Mouse (Mus musculus): ENCODE results near the gene Mtch2. TPM values are rescaled to one million over a fixed set of nuclear protein-coding genes. Genes with fewer than 3 reads are reported as not detected.
A peak's percentile ranks its signal among the peaks of the same experiment; 100 is the strongest.
"Not testable (repeated sequence)": the region's sequence is repeated elsewhere in the genome, so short reads cannot be mapped to it uniquely, and the experiment has no call there.

Gene Mtch2
- total and polyA plus RNA-seq, 3 experiments, result 11.3 to 226 (median 142) TPM

- Histone ChIP-seq H3K36me3 (replicated peaks) (peaks cover 66% of the 10 kb centered on the region), H3K4me1 (ENCODE audit: insufficient read depth, low read depth, low read length) (peaks cover 50% of the 10 kb centered on the region), H3K9me3 (replicated peaks) (peaks cover 14% of the 10 kb centered on the region), H3K4me3 (ENCODE audit: low read depth, low read length) (peak overlapping the region; percentile 48; the same call in 1 of the 2 replicates), H3K27me3 (ENCODE audit: insufficient read depth, low read length) (peaks cover 7% of the 10 kb centered on the region; the same call in 1 of the 2 replicates)
- DNase-seq (ENCODE audit: low spot score) (no peak), ATAC-seq (ENCODE audit: extremely low read depth, insufficient number of reproducible peaks, low FRiP score, poor library complexity, severe bottlenecking) (peak; percentile 93)
- no peak for TF ChIP-seq CTCF (IDR thresholded peaks at IDR 0.05; ENCODE audit: low read depth, low read length)
- TF ChIP-seq TAL1 (conservative IDR thresholded peaks at IDR 0.05; ENCODE audit: low read depth, low read length), result peak; percentile 37; the same call in 1 of the 2 replicates
- no peak for TF ChIP-seq POLR2AphosphoS5 (IDR thresholded peaks at IDR 0.05; ENCODE audit: insufficient replicate concordance, low read depth, low read length)
- TF ChIP-seq GATA1 (IDR thresholded peaks at IDR 0.05; ENCODE audit: borderline replicate concordance, low read length), result no peak
- no peak for TF ChIP-seq GATA2 (IDR thresholded peaks at IDR 0.05; ENCODE audit: borderline replicate concordance, low read depth, low read length)
Observed at GRCm38 (mm10) chr2:90893673-90894298, 46.8 kb downstream of the Mtch2 start.

DNA sequence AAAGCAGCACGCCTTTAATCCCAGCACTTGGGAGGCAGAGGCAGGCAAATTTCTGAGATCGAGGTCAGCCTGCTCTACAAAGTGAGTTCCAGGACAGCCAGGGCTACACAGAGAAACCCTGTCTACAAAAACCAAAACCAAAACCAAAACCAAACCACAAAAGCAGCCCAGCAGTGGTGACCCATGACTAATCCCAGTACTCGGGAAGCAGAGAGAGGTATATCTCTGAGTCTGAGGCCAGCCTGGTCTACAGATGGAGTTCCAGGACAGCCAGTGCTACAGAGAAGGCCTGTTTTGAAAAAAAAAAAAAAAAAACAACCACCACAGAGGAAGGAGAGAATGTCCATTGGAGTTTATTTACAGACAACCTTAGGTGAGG lies 47.3 kb downstream of the Mtch2 start:
- DNase-seq (ENCODE audit: low spot score); ATAC-seq (ENCODE audit: extremely low read depth, insufficient number of reproducible peaks, low FRiP score, poor library complexity, severe bottlenecking); H3K27me3 ChIP-seq (ENCODE audit: insufficient read depth, low read length): not testable (repeated sequence)
- peaks cover 11% of the 10 kb centered on the region for H3K9me3 ChIP-seq (replicated peaks)
- H3K36me3 ChIP-seq (replicated peaks), result peaks cover 71% of the 10 kb centered on the region
- peak overlapping the region; percentile 48; the same call in 1 of the 2 replicates for H3K4me3 ChIP-seq (ENCODE audit: low read depth, low read length)
- peaks cover 49% of the 10 kb centered on the region for H3K4me1 ChIP-seq (ENCODE audit: insufficient read depth, low read depth, low read length)

GRCm38 (mm10) chr2:90903398-90903797 lies 56.4 kb downstream of the Mtch2 start:
- H3K9me3 ChIP-seq (replicated peaks), result no peaks in the 10 kb centered on the region
- DNase-seq (ENCODE audit: low spot score), result no peak
- H3K4me3 ChIP-seq (ENCODE audit: low read depth, low read length), result peak overlapping the region; percentile 83; the same call in 1 of the 2 replicates
- peaks cover 42% of the 10 kb centered on the region for H3K4me1 ChIP-seq (ENCODE audit: insufficient read depth, low read depth, low read length)
- no peak for TF ChIP-seq CTCF (IDR thresholded peaks at IDR 0.05; ENCODE audit: low read depth, low read length)
- no peak for TF ChIP-seq POLR2AphosphoS5 (IDR thresholded peaks at IDR 0.05; ENCODE audit: insufficient replicate concordance, low read depth, low read length)
- no peak for TF ChIP-seq GATA2 (IDR thresholded peaks at IDR 0.05; ENCODE audit: borderline replicate concordance, low read depth, low read length)
- TF ChIP-seq TAL1 (conservative IDR thresholded peaks at IDR 0.05; ENCODE audit: low read depth, low read length), result no peak
- TF ChIP-seq GATA1 (IDR thresholded peaks at IDR 0.05; ENCODE audit: borderline replicate concordance, low read length), result no peak
- peaks cover 74% of the 10 kb centered on the region for H3K36me3 ChIP-seq (replicated peaks)
- ATAC-seq (ENCODE audit: extremely low read depth, insufficient number of reproducible peaks, low FRiP score, poor library complexity, severe bottlenecking), result no peak
- no peaks in the 10 kb centered on the region for H3K27me3 ChIP-seq (ENCODE audit: insufficient read depth, low read length)

- peak; percentile 93 for ATAC-seq (ENCODE audit: extremely low read depth, insufficient number of reproducible peaks, low FRiP score, poor library complexity, severe bottlenecking)
- peak within 1 kb of the TSS; percentile 83 for H3K4me3 ChIP-seq (ENCODE audit: low read depth, low read length)
Observed at GRCm38 (mm10) chr2:90904076-90904855, 57.3 kb downstream of the Mtch2 start, which contains the start of the genes Kbtbd4 and Ndufs3. TSS of gene Kbtbd4 (plus strand) at chr2:90904740. TSS of gene Ndufs3 (minus strand) at chr2:90904827.

GRCm38 (mm10) chr2:90904856-90905224 lies 57.9 kb downstream of the Mtch2 start:
- Histone ChIP-seq H3K27me3 (ENCODE audit: insufficient read depth, low read length) (no peaks in the 10 kb centered on the region), H3K9me3 (replicated peaks) (no peaks in the 10 kb centered on the region), H3K4me3 (ENCODE audit: low read depth, low read length) (peak overlapping the region; percentile 83), H3K4me1 (ENCODE audit: insufficient read depth, low read depth, low read length) (peaks cover 50% of the 10 kb centered on the region), H3K36me3 (replicated peaks) (peaks cover 74% of the 10 kb centered on the region)
- TF ChIP-seq CTCF (IDR thresholded peaks at IDR 0.05; ENCODE audit: low read depth, low read length), result no peak
- no peak for TF ChIP-seq GATA1 (IDR thresholded peaks at IDR 0.05; ENCODE audit: borderline replicate concordance, low read length)
- no peak for TF ChIP-seq TAL1 (conservative IDR thresholded peaks at IDR 0.05; ENCODE audit: low read depth, low read length)
- TF ChIP-seq POLR2AphosphoS5 (IDR thresholded peaks at IDR 0.05; ENCODE audit: insufficient replicate concordance, low read depth, low read length), result no peak
- TF ChIP-seq GATA2 (IDR thresholded peaks at IDR 0.05; ENCODE audit: borderline replicate concordance, low read depth, low read length), result no peak
- DNase-seq (ENCODE audit: low spot score) (peak; percentile 43), ATAC-seq (ENCODE audit: extremely low read depth, insufficient number of reproducible peaks, low FRiP score, poor library complexity, severe bottlenecking) (no peak)

More at GRCm38 (mm10) chr2:90904076-90904855, 57.3 kb downstream of the Mtch2 start, which contains the start of the genes Kbtbd4 and Ndufs3:
- Histone ChIP-seq H3K4me1 (ENCODE audit: insufficient read depth, low read depth, low read length) (peaks cover 45% of the 10 kb centered on the region), H3K9me3 (replicated peaks) (no peaks in the 10 kb centered on the region), H3K27me3 (ENCODE audit: insufficient read depth, low read length) (no peaks in the 10 kb centered on the region), H3K36me3 (replicated peaks) (peaks cover 74% of the 10 kb centered on the region)
- no peak for TF ChIP-seq GATA1 (IDR thresholded peaks at IDR 0.05; ENCODE audit: borderline replicate concordance, low read length)
- no peak for TF ChIP-seq POLR2AphosphoS5 (IDR thresholded peaks at IDR 0.05; ENCODE audit: insufficient replicate concordance, low read depth, low read length)
- peak; percentile 71 for DNase-seq (ENCODE audit: low spot score)

DNA sequence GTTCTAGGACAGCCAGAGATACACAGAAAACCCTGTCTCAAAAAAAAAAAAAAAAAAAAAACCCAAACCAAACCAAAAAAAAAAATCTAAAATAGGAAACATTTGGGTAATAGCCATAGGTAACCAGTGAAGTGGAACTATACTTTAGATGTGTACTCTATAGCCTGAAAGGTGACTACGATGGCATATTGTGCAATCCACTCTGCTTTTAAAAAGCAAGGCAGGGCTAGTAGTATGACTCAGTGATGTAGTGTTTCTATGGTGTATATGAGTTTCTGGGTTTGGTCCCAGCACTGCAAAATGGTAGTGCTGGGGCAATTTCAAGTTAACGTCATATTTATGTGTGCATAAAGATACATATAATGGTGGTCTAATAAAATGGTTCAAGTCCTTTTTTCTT lies 59.8 kb downstream of the Mtch2 start:
- H3K4me1 ChIP-seq (ENCODE audit: insufficient read depth, low read depth, low read length), result peaks cover 52% of the 10 kb centered on the region
- H3K9me3 ChIP-seq (replicated peaks), result no peaks in the 10 kb centered on the region
- no peak for ATAC-seq (ENCODE audit: extremely low read depth, insufficient number of reproducible peaks, low FRiP score, poor library complexity, severe bottlenecking)
- DNase-seq (ENCODE audit: low spot score), result no peak
- TF ChIP-seq GATA1 (IDR thresholded peaks at IDR 0.05; ENCODE audit: borderline replicate concordance, low read length) (no peak), CTCF (IDR thresholded peaks at IDR 0.05; ENCODE audit: low read depth, low read length) (no peak), TAL1 (conservative IDR thresholded peaks at IDR 0.05; ENCODE audit: low read depth, low read length) (no peak), POLR2AphosphoS5 (IDR thresholded peaks at IDR 0.05; ENCODE audit: insufficient replicate concordance, low read depth, low read length) (no peak), GATA2 (IDR thresholded peaks at IDR 0.05; ENCODE audit: borderline replicate concordance, low read depth, low read length) (no peak)
- H3K4me3 ChIP-seq (ENCODE audit: low read depth, low read length), result no peak overlapping the region
- H3K36me3 ChIP-seq (replicated peaks), result peaks cover 78% of the 10 kb centered on the region
- no peaks in the 10 kb centered on the region for H3K27me3 ChIP-seq (ENCODE audit: insufficient read depth, low read length)
